Mouse (Mus musculus): ENCODE data around the gene Mcidas. TPM values are rescaled to one million over a fixed set of nuclear protein-coding genes. Genes with fewer than 3 reads are reported as not detected.
A peak's percentile ranks its signal among the peaks of the same experiment; 100 is the strongest.

Mcidas gene
- total RNA-seq, 2 experiments from 2014 or later, result not detected

DNA sequence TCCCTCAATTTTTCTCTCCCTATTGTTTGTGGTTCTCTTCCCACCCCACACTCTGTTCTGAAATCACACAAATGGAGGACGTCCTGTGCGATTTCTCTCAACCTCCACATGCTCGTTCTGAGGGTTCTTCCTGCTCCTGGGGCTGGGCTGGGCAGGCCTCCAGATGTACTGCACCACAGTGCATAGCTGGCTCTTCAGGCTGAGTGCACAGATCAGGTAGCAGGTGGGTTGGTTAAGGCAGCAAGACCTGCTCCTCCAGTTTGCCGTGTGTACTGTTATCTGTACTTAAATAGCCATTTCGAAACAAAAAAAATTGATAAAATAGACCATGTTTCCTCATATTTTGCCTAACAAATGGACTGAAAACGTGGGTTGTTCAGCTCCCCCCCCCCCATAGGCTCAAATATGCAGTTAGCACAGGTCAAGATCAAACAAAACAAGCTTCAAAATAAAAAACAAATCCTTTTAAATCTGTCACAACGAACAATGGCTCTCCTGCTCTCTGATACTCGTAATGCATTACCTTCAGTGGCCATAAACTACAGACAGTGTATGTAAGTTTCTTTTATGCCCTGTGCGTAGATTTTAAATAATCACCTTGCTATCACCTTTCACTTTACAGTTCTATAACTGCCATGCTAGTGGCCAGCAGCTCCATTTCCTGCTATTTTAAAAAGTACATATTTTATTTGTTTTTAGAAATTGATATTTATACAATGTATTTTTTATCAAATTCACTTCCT lies 7.1 kb downstream of the Mcidas start:
- no peak for ATAC-seq (replicated peaks; ENCODE audit: poor library complexity, severe bottlenecking)

DNA sequence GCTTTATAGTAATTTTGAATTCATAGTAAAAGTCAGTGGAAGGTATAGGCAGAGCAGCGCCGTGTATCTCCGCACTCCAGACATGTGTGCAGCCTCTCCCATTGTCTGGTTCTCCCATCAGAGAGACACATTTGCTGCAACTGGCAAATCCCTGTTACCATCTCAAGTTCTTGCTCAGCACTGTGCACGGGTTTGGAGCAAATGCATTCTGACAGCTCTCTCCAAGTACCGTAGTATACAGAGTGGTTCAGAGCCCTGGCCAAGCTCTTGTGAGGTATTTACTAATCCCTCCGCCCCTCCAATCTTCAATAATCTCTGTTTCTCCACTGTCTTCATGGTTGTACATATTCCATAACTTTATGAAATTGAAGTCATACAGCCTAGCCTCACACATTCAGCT lies 19.0 kb downstream of the Mcidas start:
- no peak for ATAC-seq (replicated peaks; ENCODE audit: poor library complexity, severe bottlenecking)

GRCm38 (mm10) chr13:113013174-113013953 lies 19.7 kb downstream of the Mcidas start:
- peak; percentile 69 for ATAC-seq (replicated peaks; ENCODE audit: poor library complexity, severe bottlenecking)

DNA sequence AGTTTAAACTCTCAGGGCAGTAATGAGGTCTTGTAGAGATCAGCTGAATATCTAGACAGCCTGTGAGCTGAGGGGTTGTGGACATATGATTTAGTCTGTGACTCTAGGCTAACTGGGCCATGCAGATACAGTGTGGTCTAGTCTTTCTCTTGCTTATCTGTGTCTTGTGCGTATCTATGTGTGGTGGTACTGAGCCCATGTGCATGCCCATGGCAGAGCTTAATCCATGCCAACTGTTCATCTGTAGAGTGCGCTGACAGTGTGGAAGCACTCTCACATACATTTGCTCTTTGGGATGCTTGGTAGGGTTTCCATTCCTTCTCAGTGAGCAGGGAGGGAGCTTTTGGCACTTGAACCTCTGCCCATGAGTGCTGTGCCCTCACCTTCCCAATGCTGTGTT lies 27.9 kb downstream of the Mcidas start:
- no peak for ATAC-seq (replicated peaks; ENCODE audit: poor library complexity, severe bottlenecking)

GRCm38 (mm10) chr13:113022467-113022866 lies 28.8 kb downstream of the Mcidas start:
- ATAC-seq (replicated peaks; ENCODE audit: poor library complexity, severe bottlenecking), result no peak

- no peak; the same call in 1 of the 2 replicates for ATAC-seq (replicated peaks; ENCODE audit: poor library complexity, severe bottlenecking)
Observed at GRCm38 (mm10) chr13:113023274-113024143, 29.9 kb downstream of the Mcidas start.

DNA sequence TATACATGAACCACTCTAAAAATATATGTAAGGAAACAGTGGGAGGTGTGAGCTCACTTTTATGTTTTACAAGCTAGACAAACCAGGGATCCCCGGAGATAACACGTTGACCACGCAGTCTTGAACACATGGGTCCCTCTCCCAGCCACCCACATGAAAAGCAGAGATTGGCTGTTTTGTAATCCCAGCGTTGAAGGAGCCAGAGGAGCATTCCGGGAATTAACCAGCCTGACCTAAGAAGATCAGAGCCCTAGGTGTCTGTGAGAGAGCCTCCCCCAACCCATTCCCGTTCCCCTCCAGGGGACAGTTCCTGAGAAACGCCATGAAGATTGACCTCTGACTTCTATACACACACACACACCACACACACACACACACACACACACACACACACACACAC lies 37.7 kb downstream of the Mcidas start:
- ATAC-seq (replicated peaks; ENCODE audit: poor library complexity, severe bottlenecking), result no peak

- 0 out of 2 replicates have a peak, but pooled peaks have one; percentile 9 for ATAC-seq (replicated peaks; ENCODE audit: poor library complexity, severe bottlenecking)
Observed at GRCm38 (mm10) chr13:113031792-113032571, 38.3 kb downstream of the Mcidas start.

DNA sequence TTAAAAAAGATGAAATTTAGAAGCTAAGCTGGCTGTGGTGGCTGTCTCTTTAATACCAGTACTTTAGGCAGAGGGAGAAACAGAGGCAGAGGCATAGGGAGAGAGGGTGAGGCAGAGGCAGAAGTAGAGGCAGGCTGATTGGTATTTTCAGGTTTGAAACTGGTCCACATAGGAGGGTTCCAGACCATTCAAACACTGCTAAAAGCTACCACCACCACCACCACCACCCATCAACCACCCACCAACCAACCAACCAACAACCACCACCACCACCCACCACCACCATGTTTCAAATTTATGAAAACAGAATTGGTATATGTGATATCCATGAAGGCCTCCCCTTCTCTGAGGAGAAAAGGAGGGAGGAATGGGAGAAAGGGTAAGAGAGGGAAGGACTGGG lies 39.2 kb downstream of the Mcidas start:
- ATAC-seq (replicated peaks; ENCODE audit: poor library complexity, severe bottlenecking), result no peak

- ATAC-seq (replicated peaks; ENCODE audit: poor library complexity, severe bottlenecking), result no peak
Observed at GRCm38 (mm10) chr13:113034271-113034886, 40.7 kb downstream of the Mcidas start.

DNA sequence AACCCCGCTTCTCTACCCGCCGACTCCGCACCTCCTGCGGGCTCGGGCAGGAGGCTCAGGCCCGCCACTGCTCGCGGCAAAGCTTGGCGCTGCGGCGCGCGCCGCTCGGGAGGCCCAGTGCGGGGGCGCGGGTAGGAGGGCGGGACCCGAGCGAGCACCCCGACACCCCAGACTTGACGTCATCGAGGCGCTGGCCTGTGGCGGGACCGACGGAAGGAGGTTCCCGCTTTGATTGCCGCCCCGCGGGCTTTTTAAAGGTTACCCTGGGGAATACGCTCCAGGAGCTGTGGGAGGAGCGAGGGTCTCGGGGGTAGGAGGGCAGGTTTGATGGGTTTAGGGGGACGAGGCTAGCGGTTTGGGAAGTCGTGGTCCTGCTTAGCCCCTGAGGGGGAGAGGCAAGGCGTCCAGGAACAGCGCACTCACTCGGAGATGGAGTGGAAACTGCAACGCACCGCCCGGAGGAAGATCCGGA lies 41.3 kb downstream of the Mcidas start, which contains the start of gene Cdc20b:
Cdc20b (plus strand) TSS at position 162 of the 472 bp plus-strand sequence.
- peak; percentile 72 for ATAC-seq (replicated peaks; ENCODE audit: poor library complexity, severe bottlenecking)

DNA sequence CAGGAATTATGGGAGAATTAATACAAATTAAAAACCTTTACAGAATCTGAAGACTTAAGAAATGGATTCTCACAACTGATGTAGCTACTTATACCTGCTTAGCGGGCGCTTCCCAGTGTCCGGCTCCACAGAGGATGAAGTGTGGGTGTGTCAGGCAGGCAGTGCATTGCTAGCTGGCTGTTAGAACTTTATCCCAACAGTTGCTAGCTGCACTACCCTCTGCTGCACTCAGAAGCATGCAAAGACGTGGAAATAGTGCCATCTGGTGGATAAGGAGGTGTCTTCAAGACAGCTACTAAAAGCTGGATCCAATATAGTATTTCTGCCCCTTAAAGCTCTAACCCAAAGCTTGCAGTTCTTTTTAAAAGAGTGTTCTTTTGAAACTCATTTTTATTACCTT lies 42.2 kb downstream of the Mcidas start:
- peak; percentile 78 for ATAC-seq (replicated peaks; ENCODE audit: poor library complexity, severe bottlenecking)

DNA sequence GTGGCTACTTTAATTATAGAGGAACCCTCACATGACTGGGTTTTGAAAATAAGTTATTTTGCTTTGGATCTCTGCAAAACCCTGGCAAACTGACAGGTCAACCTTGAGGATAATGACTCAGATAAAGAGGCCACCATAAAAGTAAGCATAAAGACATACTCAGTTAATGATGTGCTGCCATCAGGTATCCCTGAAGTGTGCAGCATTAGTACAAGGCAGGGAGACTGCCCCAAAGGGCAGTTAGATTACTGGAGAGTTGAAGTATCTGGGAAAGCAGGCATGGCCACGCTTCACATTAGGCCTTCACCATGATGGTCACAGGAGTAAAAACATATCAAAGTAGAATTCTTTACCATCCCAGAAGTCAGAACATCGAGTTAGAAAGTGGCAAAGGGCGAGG lies 51.2 kb downstream of the Mcidas start:
- no peak for ATAC-seq (replicated peaks; ENCODE audit: poor library complexity, severe bottlenecking)

- no peak for ATAC-seq (replicated peaks; ENCODE audit: poor library complexity, severe bottlenecking)
Observed at GRCm38 (mm10) chr13:113045458-113046110, 51.9 kb downstream of the Mcidas start.

DNA sequence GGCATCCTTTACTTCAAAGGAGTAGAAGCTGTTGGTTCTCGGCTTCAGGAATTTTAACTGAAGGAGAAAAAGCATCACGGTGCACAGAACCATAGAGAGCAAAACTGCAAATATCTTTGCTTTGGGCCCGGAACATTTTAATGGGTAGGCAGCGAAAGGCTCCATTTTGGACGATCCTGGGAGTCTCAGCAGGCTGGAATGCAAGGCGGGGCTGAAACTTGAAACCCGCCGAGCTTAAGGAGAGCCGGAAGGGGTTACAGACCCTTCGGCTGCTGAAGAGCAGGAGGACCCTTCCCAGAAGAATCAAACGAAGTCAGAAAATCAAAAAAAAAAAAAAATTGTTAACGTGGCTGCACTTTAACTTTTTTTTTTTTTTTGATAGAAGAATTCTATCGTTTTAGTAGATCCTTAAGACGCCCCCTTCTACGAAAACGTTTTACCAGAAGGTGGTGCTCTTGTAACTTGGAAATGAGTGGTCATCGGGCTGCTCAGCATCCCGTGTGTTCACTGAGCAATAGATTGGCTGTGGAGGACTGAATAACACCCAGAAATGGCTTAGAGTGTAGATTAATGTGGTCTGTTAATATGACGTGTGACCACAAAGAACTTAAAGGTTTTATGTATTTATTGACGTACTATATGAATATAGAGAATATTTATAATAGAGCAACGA lies 52.7 kb downstream of the Mcidas start, which contains the start of gene Gpx8:
Gpx8 (minus strand) TSS at position 200 of the 673 bp plus-strand sequence.
- peak; percentile 53 for ATAC-seq (replicated peaks; ENCODE audit: poor library complexity, severe bottlenecking)

- ATAC-seq (replicated peaks; ENCODE audit: poor library complexity, severe bottlenecking), result no peak
Observed at GRCm38 (mm10) chr13:113047018-113047417, 53.4 kb downstream of the Mcidas start.

GRCm38 (mm10) chr13:113047647-113048046 lies 54.0 kb downstream of the Mcidas start:
- no peak for ATAC-seq (replicated peaks; ENCODE audit: poor library complexity, severe bottlenecking)
